Mouse (Mus musculus) fat pad, adult 2 months (tissue): ENCODE results near the gene Lhfpl2.

ENCODE experiments used
- DNase-seq: peaks from one replicate; pipeline ENCODE4 v3.0.0-alpha.2; 2011; ENCODE audit warnings: low read depth, low spot score; ENCODE audit errors: extremely low read depth

Gene Lhfpl2

DNA sequence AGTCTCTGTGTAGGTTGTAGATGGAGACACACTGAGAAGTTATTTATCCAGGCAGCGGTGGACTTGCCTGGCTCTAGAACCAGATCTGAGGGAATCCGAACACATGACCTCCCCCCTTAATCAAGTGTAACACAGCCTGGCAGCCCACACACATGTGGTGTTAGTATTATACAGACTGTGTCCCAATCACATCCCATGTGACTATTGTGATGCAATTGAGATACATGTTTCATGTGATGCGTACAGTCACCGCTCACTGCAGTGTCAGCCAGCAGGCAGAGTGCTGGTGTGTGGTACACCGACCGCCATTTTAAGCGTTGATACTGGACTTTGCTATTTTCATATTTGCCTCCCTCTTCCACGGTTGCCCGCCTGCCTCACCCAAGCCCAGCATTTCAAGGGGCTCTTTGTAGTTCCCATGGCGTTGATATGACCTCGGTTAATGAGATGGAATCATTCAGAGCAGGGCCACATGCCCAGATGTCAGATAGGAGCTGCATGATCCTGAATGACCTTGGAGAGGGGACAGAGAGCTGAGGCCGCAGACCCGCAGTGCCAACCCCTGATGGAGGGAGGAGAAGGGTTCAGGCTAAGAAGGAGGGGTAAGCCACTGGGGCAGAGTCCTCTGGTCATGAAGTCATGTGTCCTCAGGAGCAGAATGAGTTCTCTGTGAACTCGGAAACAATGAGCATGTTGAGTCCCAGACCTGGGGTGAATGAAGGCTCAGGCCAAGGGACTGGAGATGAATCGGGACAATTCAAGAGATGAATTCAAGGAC is 115.1 kb downstream of the Lhfpl2 start:
- DNase-seq = no peak

DNA sequence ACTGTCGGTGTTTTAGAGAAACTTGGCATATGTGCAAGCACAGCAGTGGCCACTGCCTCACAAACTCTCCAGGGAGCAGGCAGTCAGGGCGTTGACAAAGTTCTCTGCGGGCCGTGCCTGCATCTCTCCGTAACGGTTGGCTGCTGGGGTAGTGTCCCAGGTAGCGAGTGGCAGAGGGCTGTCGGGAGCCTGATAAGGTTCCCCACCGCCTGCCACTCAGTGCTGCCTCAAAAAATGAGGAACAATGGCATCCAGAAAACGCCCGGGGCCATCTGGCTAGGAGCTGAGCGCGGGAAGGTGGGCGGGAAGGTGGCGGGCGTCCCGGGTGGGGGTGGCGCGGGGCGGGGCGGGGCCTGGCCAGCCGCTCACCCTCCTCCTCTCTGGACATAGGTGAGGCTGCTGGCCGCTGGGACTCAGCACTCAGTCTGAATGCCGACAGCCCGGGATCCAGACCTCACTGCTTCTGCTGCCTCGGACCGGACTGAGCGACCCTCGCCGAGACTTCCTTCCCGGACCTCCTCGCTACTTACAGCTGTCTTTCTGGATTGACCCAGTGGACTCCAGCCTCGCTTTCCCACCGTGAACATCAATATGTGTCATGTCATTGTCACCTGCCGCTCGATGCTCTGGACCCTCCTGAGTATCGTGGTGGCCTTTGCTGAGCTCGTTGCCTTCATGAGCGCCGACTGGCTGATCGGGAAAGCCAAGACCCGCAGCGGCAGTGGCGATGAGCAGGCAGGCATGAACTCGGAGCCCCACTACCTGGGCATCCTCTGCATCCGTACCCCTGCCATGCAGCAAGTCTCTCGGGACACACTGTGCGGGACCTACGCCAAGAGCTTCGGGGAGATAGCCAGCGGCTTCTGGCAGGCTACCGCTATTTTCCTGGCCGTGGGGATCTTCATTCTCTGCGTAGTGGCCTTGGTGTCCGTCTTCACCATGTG is 116.3 kb downstream of the Lhfpl2 start:
- DNase-seq = no peak

DNA sequence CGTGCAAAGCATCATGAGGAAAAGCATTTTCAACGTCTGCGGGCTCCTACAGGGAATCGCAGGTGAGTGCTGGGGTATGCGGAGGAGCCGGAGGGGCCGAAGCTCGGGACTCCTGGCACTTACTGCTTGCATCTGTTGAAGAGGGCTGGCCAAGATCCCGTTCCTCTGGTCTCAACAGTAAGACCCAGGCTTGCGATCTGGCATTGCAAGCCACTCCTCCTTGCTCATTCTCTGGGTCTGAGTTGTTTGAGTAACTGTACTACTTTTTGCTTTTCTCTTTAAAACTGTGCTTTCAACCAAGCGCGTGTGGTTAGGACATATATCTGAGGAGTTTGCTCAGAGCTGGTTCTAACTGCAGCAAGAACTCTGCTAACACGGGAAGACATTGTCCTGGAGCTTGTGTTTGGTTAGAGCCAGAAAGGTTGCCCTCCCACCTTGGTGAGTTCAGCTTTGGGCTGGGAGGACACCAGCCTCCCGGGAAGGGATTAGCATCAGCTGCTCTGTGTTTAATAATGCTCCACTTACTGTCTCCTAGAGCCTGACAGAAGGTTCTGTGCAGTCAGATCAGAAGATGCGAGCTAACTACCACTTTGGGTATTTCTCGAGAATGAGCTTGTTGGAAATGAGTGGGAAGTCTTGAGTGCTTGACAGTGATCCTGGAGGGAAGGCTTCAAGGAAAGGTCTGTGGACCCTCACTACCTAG is 117.1 kb downstream of the Lhfpl2 start:
- DNase-seq = no peak

DNA sequence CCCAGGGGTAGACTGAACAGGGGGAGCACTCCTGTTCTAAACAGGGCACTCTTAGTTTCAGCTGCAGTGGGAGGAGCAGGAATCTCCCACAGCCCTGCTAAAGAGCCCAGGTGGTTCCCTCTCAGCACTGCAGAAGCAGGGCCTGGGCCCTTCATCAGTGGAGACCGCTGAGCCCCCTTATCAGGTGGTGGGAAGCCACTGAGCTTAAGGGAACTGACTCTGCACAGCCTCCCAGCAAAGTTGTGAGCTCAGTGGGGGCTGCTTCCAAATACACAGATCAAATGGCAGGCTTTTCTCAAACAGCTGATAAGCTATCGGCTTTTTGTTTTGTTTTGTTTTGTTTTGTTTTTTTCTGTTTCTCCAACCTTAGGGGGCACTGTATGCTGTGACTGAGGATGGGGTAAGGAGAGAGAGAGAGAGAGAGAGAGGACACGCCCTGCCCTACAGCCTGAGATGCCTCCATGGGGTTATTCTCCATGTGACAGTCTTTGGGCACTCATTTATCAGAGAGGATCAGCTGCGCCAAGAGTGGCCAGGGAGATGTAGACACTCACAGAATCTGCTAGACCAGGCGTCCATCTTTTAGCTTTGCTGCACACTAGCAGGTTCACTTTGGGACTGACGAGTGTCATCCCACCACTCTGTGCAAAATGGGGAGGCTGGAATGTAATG is 117.9 kb downstream of the Lhfpl2 start:
- no peak for DNase-seq

DNA sequence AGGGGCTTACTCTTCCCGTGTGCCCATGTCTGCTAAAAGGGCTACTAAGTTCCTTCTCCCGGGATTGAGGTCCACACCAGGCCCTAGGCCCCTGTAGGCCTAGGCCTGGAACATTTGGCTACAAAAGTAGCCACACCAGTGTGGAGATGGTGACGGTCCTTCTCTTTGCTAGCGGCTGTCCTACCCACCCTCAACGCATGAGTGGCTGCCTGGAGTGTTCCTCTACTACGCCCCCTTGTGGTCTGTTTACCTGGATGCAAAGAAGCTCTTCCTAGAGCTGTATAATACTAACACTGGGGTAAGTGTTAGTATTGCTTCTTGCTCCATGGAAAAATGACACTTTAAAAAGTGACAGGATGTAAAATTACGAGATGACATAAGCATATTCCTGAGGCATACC is 119.6 kb downstream of the Lhfpl2 start:
- no peak for DNase-seq

DNA sequence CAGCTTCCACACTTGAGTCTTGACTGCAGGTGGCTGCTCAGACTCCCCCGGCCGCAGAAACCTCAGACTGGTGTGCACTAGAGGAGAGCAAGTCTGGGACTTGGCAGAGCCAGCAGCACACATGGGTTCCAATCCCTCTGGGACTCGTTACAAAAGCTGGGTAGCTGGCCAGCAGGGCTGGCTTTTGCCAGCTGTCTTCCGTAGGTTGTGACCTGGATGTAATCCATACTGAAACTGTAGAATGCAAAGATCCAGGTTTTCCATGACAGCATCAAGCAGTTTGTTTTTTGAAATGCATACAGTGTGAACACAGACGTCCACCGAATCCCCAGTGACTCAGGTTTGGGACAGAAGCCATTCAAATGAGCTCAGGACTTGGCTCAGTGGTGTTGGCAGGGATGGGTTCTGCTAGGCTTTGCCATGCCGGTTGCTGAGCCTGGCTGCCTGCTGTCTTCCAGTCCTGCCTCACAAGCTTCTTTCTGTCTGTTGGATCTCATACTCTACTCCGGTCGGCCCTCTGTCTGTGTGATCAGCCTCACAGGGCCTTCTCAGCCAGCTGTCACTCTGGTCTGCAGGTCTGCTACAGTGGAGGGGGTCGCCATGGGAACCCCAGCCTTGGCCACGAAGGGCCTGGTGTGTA is 120.9 kb downstream of the Lhfpl2 start:
- no peak for DNase-seq

DNA sequence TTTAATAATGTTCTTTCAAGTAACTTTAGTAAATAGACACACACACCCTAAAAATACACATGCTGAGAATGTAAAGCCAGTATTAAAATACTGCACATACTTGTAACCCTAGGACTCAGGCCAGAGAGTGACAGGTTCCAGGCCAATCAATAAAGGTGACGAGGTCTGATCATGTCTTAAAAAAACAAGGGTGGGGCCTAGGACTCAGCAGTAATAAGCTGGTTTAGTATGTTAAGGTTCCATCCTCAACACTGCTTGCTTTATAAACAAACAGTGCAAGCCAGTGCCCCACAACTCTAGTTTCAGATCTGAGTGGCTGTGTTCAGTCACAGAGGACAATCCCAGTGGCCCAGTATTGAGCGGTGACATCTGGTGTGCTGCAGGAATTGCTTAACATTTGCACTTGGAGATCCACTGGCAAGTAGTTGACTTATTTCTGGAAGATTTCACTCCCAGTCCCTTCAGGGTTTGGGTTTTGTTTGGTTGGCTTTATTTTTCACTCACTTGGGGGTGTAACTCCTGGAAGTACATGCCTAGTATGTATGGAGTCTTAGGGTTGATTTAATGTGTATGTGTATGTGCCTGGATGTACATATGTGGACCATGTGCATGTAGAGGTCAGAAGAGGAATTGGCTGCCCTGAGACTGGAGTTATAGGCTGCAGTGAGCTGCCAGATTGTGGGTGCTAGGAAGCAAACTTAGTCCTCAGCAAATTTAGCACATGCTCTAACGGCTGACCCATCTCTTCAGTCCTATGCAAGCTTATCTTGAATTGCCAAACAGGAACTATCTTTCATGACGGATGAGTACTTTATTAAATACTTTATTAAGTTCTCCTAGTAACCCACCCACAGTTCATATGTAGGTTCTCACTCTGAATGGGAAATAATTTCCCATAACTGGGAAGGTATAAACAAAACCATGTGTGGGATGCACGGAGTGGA is 123.2 kb downstream of the Lhfpl2 start:
- DNase-seq = no peak

DNA sequence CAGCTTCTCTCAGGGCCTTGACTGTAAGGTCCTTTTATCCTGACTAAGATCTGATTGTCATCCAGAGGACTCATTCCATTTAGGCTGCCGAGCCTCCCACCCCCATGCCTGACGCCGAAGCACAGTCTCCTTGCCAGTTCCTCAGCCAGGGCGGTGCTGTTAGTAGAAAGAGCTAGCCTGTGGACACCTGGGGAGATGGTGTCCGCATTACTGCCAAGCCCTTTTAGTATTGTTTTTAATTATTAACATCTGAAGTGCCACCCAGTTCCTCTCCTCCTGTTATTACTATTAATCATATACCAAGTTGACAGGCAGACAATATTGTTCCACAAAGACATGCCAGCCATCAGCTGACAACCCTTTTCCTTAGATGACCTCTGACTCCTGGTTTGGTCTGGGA is 124.4 kb downstream of the Lhfpl2 start:
- DNase-seq = no peak

DNA sequence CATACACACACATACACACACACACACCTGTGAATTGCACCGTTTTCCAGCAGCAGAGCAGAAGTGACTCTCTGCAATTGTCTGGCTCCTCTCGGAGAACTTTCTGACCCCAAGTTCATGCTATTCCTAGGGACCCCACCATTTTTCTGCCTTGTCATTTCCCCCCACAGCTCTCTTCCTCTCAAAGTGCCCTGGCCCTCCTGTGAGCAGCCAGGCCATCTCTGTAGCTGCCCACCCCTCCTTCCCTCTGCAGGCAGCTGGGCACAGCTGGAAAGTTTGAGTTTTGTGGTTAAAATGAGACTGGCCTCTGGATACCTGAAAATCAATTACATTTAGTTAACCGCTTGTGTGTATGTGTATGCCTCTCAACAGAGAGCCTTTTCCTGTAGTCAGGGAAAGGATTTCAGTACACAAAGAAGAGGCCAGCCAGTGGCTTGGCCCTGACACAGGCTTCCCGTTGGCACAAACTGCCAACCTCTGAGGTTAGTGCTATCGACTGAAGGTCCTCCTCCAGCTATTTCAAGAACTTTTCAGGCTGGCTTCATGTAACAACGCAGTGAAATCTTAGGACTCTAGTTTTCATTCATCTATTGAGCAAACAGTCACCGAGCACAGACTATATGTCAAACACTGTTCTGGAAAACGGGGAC is 125.9 kb downstream of the Lhfpl2 start:
- DNase-seq = no peak

DNA sequence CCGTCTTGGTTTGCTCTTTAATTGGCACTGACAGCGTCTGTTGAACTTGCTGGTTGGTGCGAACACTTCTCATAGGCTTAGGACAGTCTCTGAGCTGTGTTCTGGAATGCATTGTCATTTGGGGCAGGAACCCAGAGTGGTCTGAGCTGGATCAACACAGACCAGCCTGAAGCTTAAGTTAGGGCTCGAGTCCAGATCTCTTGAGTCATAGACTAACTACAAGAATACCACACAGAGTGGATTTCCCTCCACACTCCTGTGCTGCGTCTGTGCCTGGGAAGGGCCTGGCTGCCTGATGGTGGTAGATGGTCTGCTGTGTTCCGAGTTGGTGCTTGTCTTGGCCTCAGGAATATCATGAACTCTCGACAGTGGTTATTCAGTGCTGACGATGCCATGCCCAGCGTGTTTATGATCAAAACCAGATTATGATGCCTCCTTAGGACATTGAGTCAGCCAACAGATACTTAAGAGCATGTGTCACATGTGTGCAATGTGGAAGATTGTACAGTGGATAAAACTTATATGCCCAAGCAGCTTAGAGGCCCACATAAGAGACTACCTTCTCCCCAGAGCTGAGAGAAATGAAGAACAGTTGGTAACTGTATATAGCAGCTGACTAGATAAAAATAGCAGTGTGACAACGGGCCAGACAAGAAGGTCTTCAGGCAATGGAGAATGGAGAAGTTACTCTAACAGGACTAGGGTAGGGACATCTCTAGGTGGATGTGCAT is 127.3 kb downstream of the Lhfpl2 start:
- no peak for DNase-seq

DNA sequence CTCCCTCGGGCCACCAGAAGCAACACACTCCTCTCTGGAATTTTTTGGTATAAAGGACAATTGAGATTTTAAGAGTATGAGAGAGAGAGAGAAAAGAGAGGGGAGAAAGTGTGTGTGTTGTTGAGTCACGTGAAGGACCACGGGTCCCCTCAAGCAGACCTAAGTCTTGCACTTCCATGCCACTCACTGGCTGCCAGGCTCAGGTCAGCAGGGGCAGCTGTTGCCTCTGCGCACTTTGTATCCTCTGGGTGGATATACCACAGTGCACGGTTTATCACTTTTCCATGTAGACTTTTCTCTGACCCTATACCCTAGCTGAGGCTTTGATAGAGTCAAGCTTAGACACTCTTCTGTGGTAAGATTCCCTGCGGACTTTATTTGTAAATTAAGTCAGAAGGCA is 128.0 kb downstream of the Lhfpl2 start:
- no peak for DNase-seq

DNA sequence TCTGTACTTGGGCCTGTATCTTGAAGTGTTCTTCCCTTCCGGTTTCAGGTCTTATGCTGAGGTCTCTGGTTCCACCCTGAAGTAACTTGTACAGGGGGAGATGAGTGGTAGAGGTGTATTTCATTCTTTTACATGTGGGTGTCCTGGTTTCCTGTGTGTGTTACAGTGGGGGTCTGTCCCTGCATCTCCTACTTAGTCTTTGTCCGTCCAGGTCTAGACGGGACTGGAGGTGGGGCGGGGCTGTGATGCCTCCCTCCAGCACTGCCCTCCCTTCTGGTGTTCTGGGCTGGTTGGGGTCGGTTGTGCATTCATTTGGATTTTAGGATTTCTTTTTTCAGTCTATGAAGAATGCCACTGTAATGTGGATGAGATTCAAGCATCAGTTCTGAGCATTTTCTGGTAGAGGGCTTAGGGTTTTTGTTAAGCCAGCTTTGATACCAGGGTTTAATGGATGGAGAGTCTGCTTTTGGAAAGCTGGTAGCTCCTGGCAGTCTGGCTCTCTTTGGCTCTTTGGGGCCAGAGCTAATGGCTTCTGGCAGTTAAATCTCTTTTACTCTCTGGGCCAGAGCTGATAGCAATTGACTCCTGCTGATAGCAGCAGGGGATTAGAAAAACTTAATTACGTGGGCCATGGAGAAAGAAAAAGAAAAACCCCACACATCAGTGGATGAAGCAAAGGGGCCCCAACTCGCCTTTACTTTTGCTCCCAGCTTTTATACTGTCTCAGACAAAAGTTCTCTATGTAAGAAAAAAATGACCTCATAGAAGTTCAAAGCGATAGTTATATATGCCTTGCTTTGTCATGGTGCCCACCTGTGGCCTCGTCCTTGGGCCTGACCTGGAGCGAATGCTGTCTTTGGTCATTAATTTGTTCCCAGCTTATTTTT is 130.8 kb downstream of the Lhfpl2 start:
- no peak for DNase-seq

DNA sequence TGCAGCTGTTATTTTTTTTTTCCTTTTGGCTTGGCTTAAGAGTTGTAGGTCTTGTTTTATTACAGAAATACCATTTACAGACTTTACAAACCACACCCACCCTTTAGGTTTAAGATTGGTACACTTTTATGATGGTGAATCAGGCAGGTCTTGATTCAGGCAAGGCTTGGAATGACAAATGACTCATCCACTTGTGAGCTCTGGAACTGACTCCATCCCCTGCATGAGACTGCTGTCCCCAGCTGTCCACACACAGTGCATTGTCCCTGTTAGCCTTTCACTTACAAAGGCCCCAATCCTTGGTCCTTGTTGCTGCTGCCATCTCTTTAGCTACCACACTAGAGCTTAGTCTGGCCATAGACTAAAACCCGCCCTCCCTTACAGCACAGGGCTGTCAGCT is 132.8 kb downstream of the Lhfpl2 start:
- DNase-seq = no peak

DNA sequence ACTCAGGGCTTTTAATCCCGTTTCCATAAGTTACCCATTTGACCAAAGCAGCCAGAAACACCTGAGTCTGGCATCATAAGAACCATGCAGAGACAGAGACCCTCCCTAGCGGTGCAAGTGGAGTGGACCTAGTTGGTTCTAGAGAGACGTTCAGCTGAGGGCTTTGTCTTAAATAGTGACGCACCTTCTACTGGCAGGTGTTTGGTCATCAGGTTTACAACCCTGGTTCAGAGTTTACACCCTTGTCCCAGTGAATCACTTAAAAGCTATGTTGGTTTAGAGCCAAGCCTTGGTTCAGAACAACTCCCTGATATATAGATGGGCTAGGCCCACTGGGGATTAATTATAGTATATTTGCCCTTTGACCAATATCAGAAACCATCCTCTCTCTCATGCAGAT is 135.6 kb downstream of the Lhfpl2 start:
- no peak for DNase-seq

DNA sequence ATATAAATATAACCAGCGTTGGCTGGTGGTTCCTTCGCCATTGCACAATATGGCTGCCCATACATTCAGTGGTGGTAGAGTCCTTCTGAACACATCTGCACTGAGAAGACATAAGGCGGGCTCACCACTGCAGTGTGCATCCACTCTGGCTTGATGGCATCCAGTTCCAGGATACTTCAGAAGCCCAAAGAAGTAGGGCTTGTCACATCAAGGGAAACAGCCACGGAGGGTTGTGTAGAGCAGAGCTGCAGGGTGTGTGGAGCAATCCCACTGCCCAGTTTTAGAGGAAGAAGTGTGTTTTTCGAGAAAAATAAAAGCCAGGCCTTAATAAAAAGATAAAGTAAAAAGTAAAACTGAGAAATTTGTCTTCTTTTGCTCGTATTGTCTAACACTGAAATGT is 141.0 kb downstream of the Lhfpl2 start:
- no peak for DNase-seq

DNA sequence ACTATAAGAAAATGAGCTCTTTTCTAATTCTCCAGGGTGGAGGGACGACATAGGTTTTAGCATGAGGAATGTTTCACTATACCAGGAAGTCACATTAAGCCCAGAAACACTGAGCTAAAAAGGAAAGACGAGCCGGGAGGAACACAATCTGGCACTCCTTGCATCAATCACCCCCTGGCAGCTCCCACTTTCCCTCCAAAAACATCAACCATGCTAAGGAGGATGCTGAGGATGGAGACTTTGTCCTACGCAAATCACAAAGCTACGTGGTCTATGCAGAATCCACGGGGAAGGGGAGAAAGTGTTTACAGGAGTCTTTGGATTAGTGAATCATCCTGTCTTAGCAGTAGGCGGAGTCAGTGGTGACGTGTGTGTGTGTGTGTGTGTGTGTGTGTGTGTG is 142.2 kb downstream of the Lhfpl2 start:
- DNase-seq = no peak

DNA sequence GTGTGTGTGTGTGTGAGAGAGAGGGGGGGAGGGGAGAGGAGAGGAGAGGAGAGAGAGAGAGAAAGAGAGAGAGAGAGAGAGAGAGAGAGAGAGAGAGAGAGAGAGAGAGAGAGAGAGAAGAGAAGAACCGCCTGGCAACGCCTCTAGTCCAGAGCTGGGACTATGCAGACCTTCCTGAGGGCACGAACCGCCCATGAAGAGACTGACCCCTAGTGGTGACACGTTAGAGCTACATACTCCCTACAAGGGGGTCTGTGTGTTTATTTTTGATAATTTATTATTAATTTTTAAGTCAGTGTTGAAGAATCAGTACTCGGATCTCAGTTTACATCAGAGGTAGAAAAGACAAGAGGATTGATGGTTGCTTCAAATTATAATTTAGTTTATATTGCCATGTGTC is 147.6 kb downstream of the Lhfpl2 start:
- no peak for DNase-seq
